Mouse (Mus musculus) gastrocnemius, postnatal 36 days (tissue): ENCODE data around the gene Dusp2. TPM values are rescaled to one million over a fixed set of nuclear protein-coding genes. Genes with fewer than 3 reads are reported as not detected.

Experiments
- DNase-seq, 2 experiments: peaks; one replicate each; pipeline ENCODE4 v3.0.0; 2022
- intact Hi-C: fragments of 180-260 bp; cut with DNase I; formaldehyde crosslinking; loops from one replicate; pipeline ENCODE4 v1.15.1; 2025
- total RNA-seq, 2 experiments: library from RNA; stranded (reverse); gene quantifications; 2 replicates each; pipeline ENCODE4 v1.2.3; 2021

Gene Dusp2
- total RNA-seq, 2 experiments from 2014 or later, result 0.72 to 1.3 TPM

GRCm38 (mm10) chr2:127319071-127319470 is 16.9 kb upstream of the Dusp2 start:
- intact Hi-C loops, result no loop called here
- DNase-seq, result no peak

GRCm38 (mm10) chr2:127322671-127323285 is 13.2 kb upstream of the Dusp2 start:
- DNase-seq, result no peak
- intact Hi-C loops, result no loop called here

GRCm38 (mm10) chr2:127323667-127324066 is 12.3 kb upstream of the Dusp2 start:
- DNase-seq, result no peak
- intact Hi-C loops, result no loop called here

- intact Hi-C loops, result no loop called here
These were observed 11.5 kb upstream of the Dusp2 start for GRCm38 (mm10) chr2:127324456-127324855.

DNA sequence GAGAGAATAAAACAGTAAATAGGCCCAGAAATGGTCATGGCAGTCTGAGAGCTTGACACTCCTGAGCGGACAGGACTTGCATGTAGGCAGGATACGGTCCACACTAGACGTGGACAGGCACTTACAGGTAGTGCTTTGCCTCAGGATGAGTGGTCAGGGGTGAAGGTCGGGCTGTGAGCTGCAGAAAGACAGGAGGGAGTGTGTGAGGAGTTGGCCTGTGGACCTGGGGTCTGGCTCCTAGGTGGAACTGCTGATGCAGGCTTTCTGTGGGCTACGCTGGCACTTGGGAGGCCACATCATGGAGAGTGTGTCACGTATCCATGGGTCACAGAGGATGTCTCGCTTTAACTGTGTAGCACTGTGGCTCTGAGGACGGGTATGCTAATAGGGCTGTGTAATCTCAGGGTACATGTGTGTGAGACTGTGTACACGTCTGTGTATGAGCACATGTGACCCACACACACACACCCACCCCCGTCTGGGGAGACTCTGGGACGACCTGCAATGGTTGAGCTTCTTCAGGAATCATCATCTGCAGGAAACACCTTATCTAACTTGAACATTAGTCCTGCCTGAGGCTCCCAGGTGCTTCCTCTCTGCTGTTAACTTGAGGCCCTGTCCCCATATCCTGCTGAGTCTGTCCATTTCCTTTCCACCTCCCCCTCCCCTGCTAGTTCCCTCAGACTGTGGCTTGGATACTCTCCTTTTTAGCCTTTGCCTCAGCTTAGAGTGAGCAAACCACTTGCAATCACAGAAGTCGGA is 7.7 kb upstream of the Dusp2 start:
- intact Hi-C loops, result no loop called here
- DNase-seq, result no peak

More at GRCm38 (mm10) chr2:127324456-127324855, 11.5 kb upstream of the Dusp2 start:
- DNase-seq, result no peak

- intact Hi-C loops, result no loop called here
- no peak for DNase-seq
These were observed 3.0 kb upstream of the Dusp2 start for GRCm38 (mm10) chr2:127332807-127333570.

- DNase-seq, result no peak
- intact Hi-C loops, result no loop called here
These were observed 1.9 kb upstream of the Dusp2 start for GRCm38 (mm10) chr2:127333945-127334603.

GRCm38 (mm10) chr2:127335078-127335541 is 849 bp upstream of the Dusp2 start:
- no peak for DNase-seq
- intact Hi-C loops, result no loop called here

- intact Hi-C loops, result no loop called here
- DNase-seq, result no peak
These were observed 506 bp downstream of the Dusp2 start for GRCm38 (mm10) chr2:127336497-127336832.

GRCm38 (mm10) chr2:127336885-127337284 is 926 bp downstream of the Dusp2 start:
- DNase-seq, result no peak
- intact Hi-C loops, result no loop called here

DNA sequence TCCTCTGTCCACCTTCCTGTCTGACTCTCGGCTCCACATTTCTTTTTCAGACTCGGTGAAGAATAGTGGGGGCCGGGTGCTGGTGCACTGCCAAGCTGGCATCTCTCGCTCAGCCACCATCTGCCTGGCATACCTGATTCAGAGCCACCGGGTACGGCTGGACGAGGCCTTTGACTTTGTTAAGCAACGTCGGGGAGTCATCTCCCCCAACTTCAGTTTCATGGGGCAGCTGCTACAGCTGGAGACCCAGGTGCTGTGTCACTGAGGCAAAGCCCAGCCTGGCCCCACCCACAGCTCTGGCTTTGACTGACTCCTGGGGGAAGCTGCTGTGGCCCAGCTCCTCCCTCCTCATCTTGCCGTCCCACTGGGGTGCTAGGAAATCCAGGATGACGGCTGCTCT is 1.6 kb downstream of the Dusp2 start:
- intact Hi-C loops, result no loop called here
- DNase-seq, result no peak

- intact Hi-C loops, result no loop called here
- DNase-seq, result no peak
These were observed 2.1 kb downstream of the Dusp2 start for GRCm38 (mm10) chr2:127338012-127338411.

GRCm38 (mm10) chr2:127338416-127338815 is 2.5 kb downstream of the Dusp2 start, which contains the start of gene Astl:
TSS of gene Astl (plus strand) at chr2:127338639.
- intact Hi-C loops, result no loop called here
- no peak for DNase-seq

GRCm38 (mm10) chr2:127338833-127339232 is 2.9 kb downstream of the Dusp2 start:
- intact Hi-C loops, result no loop called here
- DNase-seq, result no peak

GRCm38 (mm10) chr2:127339262-127339661 is 3.3 kb downstream of the Dusp2 start:
- no peak for DNase-seq
- intact Hi-C loops, result no loop called here

DNA sequence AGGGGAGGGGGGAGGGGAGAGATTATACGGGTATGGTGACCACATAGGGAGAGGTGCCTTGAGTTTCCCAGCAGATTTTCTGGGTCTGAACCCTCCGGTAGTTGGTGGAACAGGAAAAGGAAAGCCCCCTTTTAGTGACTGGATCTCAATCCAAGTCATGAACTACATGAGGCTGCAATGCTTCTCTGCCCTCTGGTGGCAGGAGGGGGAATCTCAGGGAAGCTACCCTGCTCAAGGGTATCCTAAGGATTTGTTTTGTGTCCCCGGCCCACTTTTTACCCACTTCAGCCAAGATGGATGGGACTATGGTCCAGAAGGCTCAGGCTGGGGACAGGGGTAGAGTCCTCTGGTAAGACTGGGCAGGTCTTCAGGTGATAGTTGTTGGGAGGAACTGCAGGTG is 5.2 kb downstream of the Dusp2 start:
- intact Hi-C loops, result loop anchor here (5.0 kb wide), 3 partner anchors 34 to 174 kb away; partner anchors contain the start of genes Ciao1 and Tmem127
- peak; percentile 32 to 40 for DNase-seq

- DNase-seq, result no peak
- intact Hi-C loops, result no loop called here
These were observed 10.4 kb downstream of the Dusp2 start for GRCm38 (mm10) chr2:127346334-127346733.

DNA sequence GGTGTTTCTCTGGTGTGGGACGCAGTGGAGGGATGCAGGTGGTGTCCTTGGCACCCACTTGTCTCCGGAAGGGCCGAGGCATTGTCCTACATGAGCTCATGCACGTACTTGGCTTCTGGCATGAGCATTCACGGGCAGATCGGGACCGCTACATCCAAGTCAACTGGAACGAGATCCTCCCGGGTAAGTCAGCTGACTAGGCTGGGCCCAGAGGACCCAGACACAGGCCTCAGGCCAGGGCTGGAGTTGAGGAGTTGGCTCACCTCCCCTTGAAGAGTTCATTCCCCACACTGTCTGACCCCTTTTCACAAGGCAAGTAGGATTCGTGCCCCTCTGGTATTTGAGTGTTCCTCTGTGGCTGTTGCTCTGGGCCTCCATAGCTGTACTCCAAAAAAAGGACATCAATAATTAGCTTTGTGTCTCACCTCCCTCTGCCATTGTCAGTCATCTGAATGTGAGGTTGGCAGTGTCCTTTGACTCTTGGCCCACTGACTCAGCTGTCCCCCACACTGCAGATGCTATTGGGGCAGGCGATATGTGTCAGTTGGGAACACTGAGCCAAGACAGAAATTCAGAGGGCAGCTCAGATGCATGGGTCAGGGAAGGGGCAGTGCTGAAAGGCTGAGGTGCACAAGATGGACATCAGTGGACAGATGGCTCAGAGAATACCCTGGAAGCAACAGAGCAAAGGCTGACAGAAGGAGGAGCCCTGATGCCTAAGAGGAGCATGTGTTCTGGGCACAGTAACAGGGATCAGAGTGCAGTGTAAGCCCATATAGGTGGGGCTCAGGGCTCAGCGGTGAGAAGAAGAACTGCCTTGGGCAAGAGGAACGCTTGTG is 11.4 kb downstream of the Dusp2 start:
- intact Hi-C loops, result no loop called here
- DNase-seq, result no peak

DNA sequence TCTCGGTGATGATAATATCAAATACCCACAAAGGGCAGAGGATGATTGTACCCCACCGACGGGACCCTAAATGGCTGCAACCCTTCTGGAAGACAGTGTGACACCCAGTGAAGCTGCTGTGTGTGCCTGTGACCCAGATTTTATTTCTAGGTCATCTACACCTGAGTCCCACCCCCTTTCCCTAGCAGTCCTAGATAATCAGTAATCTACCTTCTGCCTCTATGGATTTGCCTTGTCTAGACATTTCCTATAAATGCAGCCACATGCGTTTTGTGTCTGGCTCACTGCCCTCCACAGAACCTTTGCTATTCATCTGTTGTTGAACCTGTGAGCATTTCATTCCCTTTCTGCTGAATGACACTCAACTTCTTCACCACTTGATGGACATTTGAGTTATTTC is 17.9 kb downstream of the Dusp2 start:
- intact Hi-C loops, result no loop called here
- no peak for DNase-seq
